Mouse (Mus musculus): ENCODE measurements around the gene Eci2. TPM values are rescaled to one million over a fixed set of nuclear protein-coding genes. Genes with fewer than 3 reads are reported as not detected.
"Not testable (repeated sequence)": the region's sequence is repeated elsewhere in the genome, so short reads cannot be mapped to it uniquely, and the experiment has no call there.

Gene Eci2
- 17.7 to 32.0 TPM (median 26.4 TPM) in 3 replicates for total RNA-seq (2017)

GRCm38 (mm10) chr13:35026879-35027278 is at the start of gene Eci2:
TSS of gene Eci2 (minus strand) at chr13:35027096.
- ATAC-seq (replicated peaks; ENCODE audit: insufficient number of reproducible peaks, low FRiP score, low TSS enrichment, poor library complexity, severe bottlenecking) = no peak

GRCm38 (mm10) chr13:35074862-35075261 is 48.0 kb upstream of the Eci2 start:
- no peak for ATAC-seq (replicated peaks; ENCODE audit: insufficient number of reproducible peaks, low FRiP score, low TSS enrichment, poor library complexity, severe bottlenecking)

- ATAC-seq (replicated peaks; ENCODE audit: insufficient number of reproducible peaks, low FRiP score, low TSS enrichment, poor library complexity, severe bottlenecking) = no peak
Measured at GRCm38 (mm10) chr13:35070485-35071472, 43.9 kb upstream of the Eci2 start.

GRCm38 (mm10) chr13:35067084-35067483 is 40.2 kb upstream of the Eci2 start:
- ATAC-seq (replicated peaks; ENCODE audit: insufficient number of reproducible peaks, low FRiP score, low TSS enrichment, poor library complexity, severe bottlenecking) = no peak

- ATAC-seq (replicated peaks; ENCODE audit: insufficient number of reproducible peaks, low FRiP score, low TSS enrichment, poor library complexity, severe bottlenecking) = no peak
Measured at GRCm38 (mm10) chr13:35066033-35066432, 39.1 kb upstream of the Eci2 start.

GRCm38 (mm10) chr13:35064381-35064780 is 37.5 kb upstream of the Eci2 start:
- ATAC-seq (replicated peaks; ENCODE audit: insufficient number of reproducible peaks, low FRiP score, low TSS enrichment, poor library complexity, severe bottlenecking) = no peak

GRCm38 (mm10) chr13:35058145-35058544 is 31.2 kb upstream of the Eci2 start:
- no peak for ATAC-seq (replicated peaks; ENCODE audit: insufficient number of reproducible peaks, low FRiP score, low TSS enrichment, poor library complexity, severe bottlenecking)

GRCm38 (mm10) chr13:35036486-35036885 is 9.6 kb upstream of the Eci2 start:
- no peak for ATAC-seq (replicated peaks; ENCODE audit: insufficient number of reproducible peaks, low FRiP score, low TSS enrichment, poor library complexity, severe bottlenecking)

GRCm38 (mm10) chr13:35035731-35036130 is 8.8 kb upstream of the Eci2 start:
- no peak for ATAC-seq (replicated peaks; ENCODE audit: insufficient number of reproducible peaks, low FRiP score, low TSS enrichment, poor library complexity, severe bottlenecking)

GRCm38 (mm10) chr13:35033571-35033970 is 6.7 kb upstream of the Eci2 start:
- no peak for ATAC-seq (replicated peaks; ENCODE audit: insufficient number of reproducible peaks, low FRiP score, low TSS enrichment, poor library complexity, severe bottlenecking)

GRCm38 (mm10) chr13:35031684-35032082 is 4.8 kb upstream of the Eci2 start:
- no peak for ATAC-seq (replicated peaks; ENCODE audit: insufficient number of reproducible peaks, low FRiP score, low TSS enrichment, poor library complexity, severe bottlenecking)

- ATAC-seq (replicated peaks; ENCODE audit: insufficient number of reproducible peaks, low FRiP score, low TSS enrichment, poor library complexity, severe bottlenecking) = no peak
Measured at GRCm38 (mm10) chr13:35030979-35031683, 4.2 kb upstream of the Eci2 start.

- ATAC-seq (replicated peaks; ENCODE audit: insufficient number of reproducible peaks, low FRiP score, low TSS enrichment, poor library complexity, severe bottlenecking) = no peak
Measured at GRCm38 (mm10) chr13:35028365-35028764, 1.5 kb upstream of the Eci2 start.

GRCm38 (mm10) chr13:35023401-35023800 is 3.5 kb downstream of the Eci2 start:
- not testable (repeated sequence) for ATAC-seq (replicated peaks; ENCODE audit: insufficient number of reproducible peaks, low FRiP score, low TSS enrichment, poor library complexity, severe bottlenecking)

- ATAC-seq (replicated peaks; ENCODE audit: insufficient number of reproducible peaks, low FRiP score, low TSS enrichment, poor library complexity, severe bottlenecking) = no peak
Measured at GRCm38 (mm10) chr13:35020383-35020782, 6.5 kb downstream of the Eci2 start.

- no peak for ATAC-seq (replicated peaks; ENCODE audit: insufficient number of reproducible peaks, low FRiP score, low TSS enrichment, poor library complexity, severe bottlenecking)
Measured at GRCm38 (mm10) chr13:35018866-35019536, 7.9 kb downstream of the Eci2 start.

GRCm38 (mm10) chr13:35017392-35017791 is 9.5 kb downstream of the Eci2 start:
- no peak for ATAC-seq (replicated peaks; ENCODE audit: insufficient number of reproducible peaks, low FRiP score, low TSS enrichment, poor library complexity, severe bottlenecking)

- ATAC-seq (replicated peaks; ENCODE audit: insufficient number of reproducible peaks, low FRiP score, low TSS enrichment, poor library complexity, severe bottlenecking) = no peak
Measured at GRCm38 (mm10) chr13:35016067-35016466, 10.8 kb downstream of the Eci2 start.

- ATAC-seq (replicated peaks; ENCODE audit: insufficient number of reproducible peaks, low FRiP score, low TSS enrichment, poor library complexity, severe bottlenecking) = no peak
Measured at GRCm38 (mm10) chr13:34995925-34996324, 31.0 kb downstream of the Eci2 start.
